Mouse (Mus musculus) intestine, postnatal 0 days (tissue): Measurements from ENCODE around the gene Man1a. TPM values are rescaled to one million over a fixed set of nuclear protein-coding genes. Genes with fewer than 3 reads are reported as not detected.
A peak's percentile ranks its signal among the peaks of the same experiment; 100 is the strongest.

Source experiments
- ATAC-seq: fragments of 200-750 bp; cut with Nextera tagmentation; 2 replicates; pipeline ENCODE4 v1.8.0; 2017; ENCODE audit warnings: mild to moderate bottlenecking, moderate TSS enrichment, moderate library complexity
- H3K27ac ChIP-seq: fragments of 300-500 bp; sonication (generic); 2 replicates; pipeline ENCODE4 v1.5.1; 2014; ENCODE audit warnings: mild to moderate bottlenecking, low read depth, low read length, moderate library complexity
- H3K27me3 ChIP-seq: fragments of 300-500 bp; sonication (generic); replicated peaks from 2 replicates; pipeline ENCODE4 v1.6.1; 2014; ENCODE audit warnings: low read length, mixed read lengths; ENCODE audit not compliant: control insufficient read depth, insufficient read depth
- H3K36me3 ChIP-seq: fragments of 300-500 bp; sonication (generic); 2 replicates; pipeline ENCODE4 v1.6.1; 2014; ENCODE audit warnings: mild to moderate bottlenecking, moderate library complexity; ENCODE audit not compliant: control insufficient read depth, insufficient read depth
- H3K4me1 ChIP-seq: fragments of 300-500 bp; sonication (generic); replicated peaks from 2 replicates; pipeline ENCODE4 v1.6.1; 2014; ENCODE audit warnings: antibody characterized with exemption, low read length, mixed read lengths; ENCODE audit not compliant: control insufficient read depth, insufficient read depth
- H3K4me2 ChIP-seq: fragments of 300-500 bp; sonication (generic); replicated peaks from 2 replicates; pipeline ENCODE4 v1.6.1; 2014; ENCODE audit warnings: low read depth, mild to moderate bottlenecking, moderate library complexity
- H3K4me3 ChIP-seq: fragments of 300-500 bp; sonication (generic); 2 replicates; pipeline ENCODE4 v1.5.1; 2014; ENCODE audit warnings: low read depth, low read length
- H3K9ac ChIP-seq: fragments of 300-500 bp; sonication (generic); 2 replicates; pipeline ENCODE4 v1.6.1; 2014; ENCODE audit warnings: mild to moderate bottlenecking, low read depth, low read length
- H3K9me3 ChIP-seq: fragments of 300-500 bp; sonication (generic); 2 replicates; pipeline ENCODE4 v1.6.1; 2016; ENCODE audit warnings: mixed run types; ENCODE audit not compliant: control insufficient read depth
- CTCF ChIP-seq: sonication (generic); IDR thresholded peaks from 2 replicates; pipeline ENCODE4 v1.5.1; 2016; ENCODE audit warnings: low read depth, mild to moderate bottlenecking, control low read depth, antibody characterized with exemption, moderate library complexity
- WGBS: fragments of 180-500 bp; shearing (Covaris S2); extraction: QIAGEN DNeasy Blood & Tissue Kit; methylation state at CpG from one replicate; pipeline ENCODE4 v1.1.7; 2014; 5-methylcytosine and 5-hydroxymethylcytosine counted together
- polyA plus RNA-seq: library from polyadenylated mRNA; unstranded; fragments of >200 nt; fragmentation: Nextera tagmentation; extraction: Ambion mirVana; gene quantifications from 2 replicates; pipeline ENCODE4 v1.2.1, GENCODE M21; 2015

Man1a gene
- polyA plus RNA-seq, 1 experiment from 2014 or later, result 29.9 TPM

DNA sequence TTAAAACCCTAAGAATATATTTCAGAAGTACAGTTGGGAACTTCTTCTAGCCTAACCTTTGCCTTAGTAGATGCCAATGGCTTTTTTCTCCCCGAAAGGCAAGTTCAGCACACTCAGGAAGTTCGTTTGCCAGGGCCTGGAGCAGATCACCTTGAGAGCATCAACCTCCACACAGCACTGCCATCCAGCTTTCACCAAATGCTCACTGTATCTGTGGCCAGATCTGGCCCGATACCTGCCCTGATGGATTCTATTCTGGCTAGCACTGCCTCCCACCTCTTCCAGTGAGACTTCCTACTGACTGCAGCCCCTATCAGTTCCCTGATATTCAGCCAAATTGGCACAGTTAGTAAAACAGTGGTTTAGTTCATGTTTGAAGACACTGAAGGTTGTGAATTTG is 202.2 kb downstream of the Man1a start:
- Histone ChIP-seq H3K27ac (no peak overlapping the region), H3K4me3 (no peak overlapping the region), H3K9ac (no peak overlapping the region), H3K9me3 (no peaks in the 10 kb centered on the region), H3K4me2 (no peak overlapping the region), H3K36me3 (no peaks in the 10 kb centered on the region), H3K4me1 (no peaks in the 10 kb centered on the region), H3K27me3 (no peaks in the 10 kb centered on the region)
- ATAC-seq, result no peak
- 76% methylated on average over 3 of the region's 3 CpGs for WGBS
- TF ChIP-seq CTCF, result no peak

DNA sequence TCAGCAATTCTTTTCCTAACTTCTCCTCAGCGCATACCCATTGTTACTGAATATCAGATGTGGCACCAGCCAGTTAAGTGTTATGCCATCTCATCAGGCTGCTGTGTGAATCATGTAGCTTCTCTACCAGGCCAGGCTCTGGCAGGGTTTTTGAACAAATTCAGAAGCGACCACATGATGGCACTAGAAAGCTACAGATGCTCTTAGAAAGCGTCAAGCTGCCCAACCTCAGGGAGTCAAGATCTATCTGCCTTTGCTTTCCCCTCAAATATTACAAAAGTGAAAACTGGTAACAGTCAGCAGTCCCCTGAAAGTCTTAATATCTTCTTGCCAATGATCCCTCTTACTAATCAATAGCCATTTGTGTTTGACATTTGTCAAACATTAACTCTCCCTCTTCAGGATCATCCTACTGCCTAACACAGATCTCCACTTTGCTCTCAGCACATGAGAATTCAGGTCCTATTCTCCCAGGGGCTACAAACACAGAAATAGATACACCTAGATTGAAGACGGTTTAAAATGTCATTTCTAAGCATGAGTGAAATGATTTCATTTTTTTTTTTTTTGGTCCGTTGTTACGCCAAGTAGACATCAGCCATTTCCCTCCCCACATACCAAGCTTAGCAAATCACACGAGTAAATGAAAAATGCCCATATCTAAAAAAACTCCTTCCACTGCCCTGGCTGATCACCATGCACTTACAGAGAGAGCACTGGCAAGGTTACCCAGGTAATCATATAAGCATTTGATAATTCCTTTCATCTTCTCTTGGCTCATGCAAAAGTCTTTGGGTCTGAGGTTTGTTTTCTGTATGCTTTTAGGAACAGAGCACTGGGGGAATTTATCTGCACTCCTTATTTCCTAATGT is 212.7 kb downstream of the Man1a start:
- 46% methylated on average over 7 of the region's 7 CpGs for WGBS
- H3K27me3 ChIP-seq, result no peaks in the 10 kb centered on the region
- H3K27ac ChIP-seq, result no peak overlapping the region
- no peaks in the 10 kb centered on the region for H3K9me3 ChIP-seq
- H3K9ac ChIP-seq, result no peak overlapping the region
- no peaks in the 10 kb centered on the region for H3K4me1 ChIP-seq
- TF ChIP-seq CTCF, result peak; percentile 86
- no peak for ATAC-seq
- H3K4me3 ChIP-seq, result no peak overlapping the region
- no peak overlapping the region for H3K4me2 ChIP-seq
- no peaks in the 10 kb centered on the region for H3K36me3 ChIP-seq

DNA sequence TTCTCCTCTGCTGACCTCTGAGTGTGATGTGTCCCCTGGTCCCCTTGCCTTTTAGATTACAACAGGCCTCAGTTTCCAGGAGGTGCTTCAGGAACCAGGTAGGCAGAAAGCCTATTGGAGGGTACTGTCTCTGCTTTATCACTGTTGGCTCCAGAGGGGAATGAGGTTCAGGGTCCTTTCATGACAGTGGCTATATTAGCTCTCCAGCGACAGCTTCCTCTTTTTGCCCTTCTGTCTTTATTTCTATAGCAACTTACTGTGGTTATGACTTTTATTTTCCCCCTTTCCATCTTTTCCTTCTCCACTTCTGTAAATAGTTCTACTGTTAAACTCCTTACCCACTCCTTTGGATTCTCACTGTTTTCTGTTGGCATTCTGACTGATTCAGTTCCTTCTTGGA is 216.5 kb downstream of the Man1a start:
- no peak for TF ChIP-seq CTCF

DNA sequence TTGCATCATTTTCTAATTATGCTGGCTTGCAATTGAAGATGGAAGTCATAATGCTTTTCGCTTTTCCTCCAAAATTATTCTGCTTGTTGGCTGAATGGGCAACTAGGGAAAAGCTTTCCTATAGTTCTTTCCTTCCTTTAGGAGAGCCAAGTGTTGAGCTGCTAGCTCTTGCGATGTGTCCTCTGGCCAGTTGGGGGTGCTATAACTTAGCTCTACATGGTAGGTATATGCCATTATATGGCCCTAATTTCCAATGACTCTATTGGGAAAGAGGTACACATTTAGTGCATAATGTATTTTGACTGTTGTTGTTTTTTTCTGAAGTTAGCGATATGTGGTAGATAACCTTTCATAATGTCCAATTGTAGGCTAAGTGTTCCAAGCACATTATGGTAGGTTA is 217.2 kb downstream of the Man1a start:
- peak; percentile 54 for TF ChIP-seq CTCF
- H3K4me2 ChIP-seq, result no peak overlapping the region
- H3K9ac ChIP-seq, result no peak overlapping the region
- H3K27ac ChIP-seq, result no peak overlapping the region
- no peaks in the 10 kb centered on the region for H3K27me3 ChIP-seq
- no peaks in the 10 kb centered on the region for H3K4me1 ChIP-seq
- no peaks in the 10 kb centered on the region for H3K9me3 ChIP-seq
- no peaks in the 10 kb centered on the region for H3K36me3 ChIP-seq
- 75% methylated on average over 3 of the region's 3 CpGs for WGBS
- no peak for ATAC-seq
- no peak overlapping the region for H3K4me3 ChIP-seq

More for the DNA sequence above, 216.5 kb downstream of the Man1a start:
- no peaks in the 10 kb centered on the region for H3K36me3 ChIP-seq
- H3K9me3 ChIP-seq, result no peaks in the 10 kb centered on the region
- H3K27me3 ChIP-seq, result no peaks in the 10 kb centered on the region
- ATAC-seq, result no peak
- no peak overlapping the region for H3K9ac ChIP-seq
- 56% methylated on average over 1 of the region's 1 CpGs for WGBS
- no peaks in the 10 kb centered on the region for H3K4me1 ChIP-seq
- H3K4me3 ChIP-seq, result no peak overlapping the region
- no peak overlapping the region for H3K27ac ChIP-seq
- no peak overlapping the region for H3K4me2 ChIP-seq
